Mouse (Mus musculus) cortical plate, adult 2 months (tissue): ENCODE measurements around the gene Iqcf3.

Experiments
- CTCF ChIP-seq: fragments of 200-500 bp; IDR thresholded peaks from 2 replicates; pipeline ENCODE4 v1.5.1; 2011; ENCODE audit warnings: mild to moderate bottlenecking, control low read depth, low read length; ENCODE audit not compliant: insufficient read depth; ENCODE audit errors: extremely low read depth
- POLR2A ChIP-seq: fragments of 200-500 bp; IDR thresholded peaks from 2 replicates; pipeline ENCODE4 v1.6.1; 2011; ENCODE audit warnings: mild to moderate bottlenecking, low read length, control low read depth; ENCODE audit not compliant: insufficient read depth; ENCODE audit errors: extremely low read depth

DNA sequence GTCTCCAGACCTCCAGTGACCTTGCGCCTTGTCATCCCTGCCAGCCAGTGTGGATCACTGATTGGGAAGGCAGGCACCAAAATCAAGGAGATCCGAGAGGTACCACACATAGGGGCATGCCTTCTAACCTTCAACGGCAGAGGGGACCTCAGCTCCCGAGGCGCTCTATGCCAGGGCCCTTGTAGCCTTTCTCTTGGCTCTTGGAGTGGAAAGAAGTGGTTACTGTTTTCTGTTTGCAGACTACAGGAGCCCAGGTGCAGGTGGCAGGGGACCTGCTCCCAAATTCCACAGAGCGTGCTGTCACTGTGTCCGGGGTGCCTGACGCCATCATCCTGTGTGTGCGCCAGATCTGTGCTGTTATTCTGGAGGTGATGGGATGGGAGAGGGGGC, 100.4 kb downstream of the Iqcf3 start:
- TF ChIP-seq CTCF (no peak), POLR2A (no peak)
